Mouse (Mus musculus) lung, adult 2 months (tissue): ENCODE data around the gene Olfr904.

Experiments used
- CTCF ChIP-seq: fragments of 200-500 bp; IDR thresholded peaks from 2 replicates; pipeline ENCODE4 v1.5.1; 2011; ENCODE audit warnings: mild to moderate bottlenecking, low read length, control low read depth; ENCODE audit not compliant: insufficient read depth
- POLR2A ChIP-seq: fragments of 200-500 bp; IDR thresholded peaks from 2 replicates; pipeline ENCODE4 v1.6.1; 2011; ENCODE audit warnings: low read depth, mild to moderate bottlenecking, control low read depth, low read length, borderline replicate concordance; ENCODE audit errors: extremely low read depth

- TF ChIP-seq POLR2A = no peak
- TF ChIP-seq CTCF = no peak
Observed at GRCm38 (mm10) chr9:38429155-38429554, 33.8 kb upstream of the Olfr904 start, which contains the start of gene Olfr901.
